Mouse (Mus musculus) myocyte (in vitro differentiated cells): ENCODE measurements at regions not wholly inside any gene's neighbourhood (a gene's known extent, or its start where the extent isn't known, plus 50 kb on each side); places are given as distances from the start of the nearest gene placed in this dataset.
"Not testable (repeated sequence)": the region's sequence is repeated elsewhere in the genome, so short reads cannot be mapped to it uniquely, and the experiment has no call there.

Source experiments
- CEBPB ChIP-seq: IDR thresholded peaks from 2 replicates; pipeline ENCODE4 v1.6.1; 2011; ENCODE audit warnings: mild to moderate bottlenecking, moderate library complexity; ENCODE audit not compliant: poor library complexity, insufficient read depth, severe bottlenecking
- E2F4 ChIP-seq: IDR thresholded peaks from one replicate; pipeline ENCODE4 v1.6.1; 2011; ENCODE audit warnings: mild to moderate bottlenecking, control low read depth, moderate library complexity; ENCODE audit not compliant: insufficient read depth
- MAX ChIP-seq: IDR thresholded peaks from one replicate; pipeline ENCODE4 v1.6.1; 2011; ENCODE audit warnings: low read depth, mild to moderate bottlenecking, control low read depth
- MYOD1 ChIP-seq, 3 experiments: IDR thresholded peaks; one replicate each; pipeline ENCODE4 v1.6.1; 2011; ENCODE audit warnings: control low read depth in 2 of 3, low read depth in 2 of 3, mild to moderate bottlenecking in 2 of 3, moderate library complexity in 1 of 3; ENCODE audit not compliant: insufficient read length in 2 of 3, control insufficient read depth in 1 of 3
- MYOG ChIP-seq, 3 experiments: IDR thresholded peaks; one replicate each; pipeline ENCODE4 v1.6.1; 2011; ENCODE audit warnings: control low read depth in 2 of 3, low read depth in 2 of 3, mild to moderate bottlenecking in 2 of 3; ENCODE audit not compliant: insufficient read length in 2 of 3, control insufficient read depth in 1 of 3, insufficient read depth in 1 of 3
- POLR2A ChIP-seq: IDR thresholded peaks from one replicate; pipeline ENCODE4 v1.6.1; 2011; ENCODE audit warnings: low read depth, mild to moderate bottlenecking, control low read depth, moderate library complexity; ENCODE audit not compliant: insufficient read length
- POLR2AphosphoS2 ChIP-seq: IDR thresholded peaks from one replicate; pipeline ENCODE4 v1.6.1; 2011; ENCODE audit warnings: low read depth, control low read depth; ENCODE audit not compliant: insufficient read length
- REST ChIP-seq: IDR thresholded peaks from one replicate; pipeline ENCODE4 v1.6.1; 2011; ENCODE audit warnings: mild to moderate bottlenecking, control low read depth, moderate library complexity; ENCODE audit not compliant: insufficient read depth, insufficient read length
- SRF ChIP-seq: IDR thresholded peaks from one replicate; pipeline ENCODE4 v1.6.1; 2011; ENCODE audit warnings: low read depth; ENCODE audit not compliant: control insufficient read depth, insufficient read length
- TCF12 ChIP-seq: IDR thresholded peaks from one replicate; pipeline ENCODE4 v1.6.1; 2011; ENCODE audit warnings: mild to moderate bottlenecking, control low read depth; ENCODE audit not compliant: poor library complexity, insufficient read depth, severe bottlenecking
- USF1 ChIP-seq: IDR thresholded peaks from one replicate; pipeline ENCODE4 v1.6.1; 2011; ENCODE audit warnings: low read depth, mild to moderate bottlenecking, control low read depth, moderate library complexity

DNA sequence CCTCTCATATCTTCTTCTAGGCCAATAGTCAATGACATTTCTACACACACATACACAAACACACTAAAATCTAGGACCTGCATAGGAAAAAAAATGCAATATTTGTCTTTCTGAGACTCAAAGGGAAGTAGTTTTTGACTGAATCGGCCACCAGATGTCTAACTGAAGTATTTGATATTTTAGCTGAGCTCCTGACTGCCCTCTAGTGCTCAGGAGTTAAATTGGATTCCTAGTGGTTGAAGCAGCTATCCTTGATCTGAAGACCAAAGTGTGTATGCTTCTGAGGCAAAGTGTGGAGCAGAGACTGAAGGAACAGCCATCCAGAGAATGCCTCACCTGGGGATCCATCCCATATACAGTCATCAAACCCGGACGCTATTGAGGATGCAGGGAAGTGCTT lies 695.4 kb upstream of the Olfr1507 start:
- TF ChIP-seq POLR2A; USF1; POLR2AphosphoS2; TCF12; REST; MYOD1 (IDR thresholded peaks at IDR 0.05; ENCODE audit: control insufficient read depth in 1 of 3, insufficient read length in 2 of 3, low read depth in 2 of 3); MYOG (IDR thresholded peaks at IDR 0.05; ENCODE audit: control insufficient read depth in 1 of 3, insufficient read depth in 1 of 3, insufficient read length in 2 of 3, low read depth in 2 of 3); CEBPB; MAX; E2F4; SRF: not testable (repeated sequence)
